Mouse (Mus musculus) hindbrain, postnatal 0 days (tissue): Measurements from ENCODE around the gene Coil. TPM values are rescaled to one million over a fixed set of nuclear protein-coding genes. Genes with fewer than 3 reads are reported as not detected.

Experiments
- ATAC-seq: fragments of 200-750 bp; cut with Nextera tagmentation; 2 replicates; pipeline ENCODE4 v1.8.0; 2017; ENCODE audit warnings: mild to moderate bottlenecking, moderate TSS enrichment, moderate library complexity
- DNase-seq: peaks from one replicate; pipeline ENCODE4 v3.0.0-alpha.2; 2015; ENCODE audit warnings: low spot score
- H3K27ac ChIP-seq: fragments of 300-500 bp; sonication (generic); 2 replicates; pipeline ENCODE4 v1.5.1; 2014; ENCODE audit warnings: mild to moderate bottlenecking
- H3K27me3 ChIP-seq: fragments of 300-500 bp; sonication (generic); 2 replicates; pipeline ENCODE4 v1.6.1; 2014; ENCODE audit warnings: low read length, mixed read lengths; ENCODE audit not compliant: insufficient read depth
- H3K36me3 ChIP-seq: fragments of 300-500 bp; sonication (generic); 2 replicates; pipeline ENCODE4 v1.6.1; 2014; ENCODE audit warnings: low read length, mixed read lengths; ENCODE audit not compliant: insufficient read depth
- H3K4me1 ChIP-seq: fragments of 300-500 bp; sonication (generic); 2 replicates; pipeline ENCODE4 v1.6.1; 2014; ENCODE audit warnings: antibody characterized with exemption, low read length, mixed read lengths; ENCODE audit not compliant: insufficient read depth
- H3K4me2 ChIP-seq: fragments of 300-500 bp; sonication (generic); 2 replicates; pipeline ENCODE4 v1.6.1; 2014; ENCODE audit warnings: low read depth, mild to moderate bottlenecking, low read length, moderate library complexity, mixed read lengths
- H3K4me3 ChIP-seq: fragments of 300-500 bp; sonication (generic); 2 replicates; pipeline ENCODE4 v1.5.1; 2014; ENCODE audit warnings: low read length
- H3K9ac ChIP-seq: fragments of 300-500 bp; sonication (generic); replicated peaks from 2 replicates; pipeline ENCODE4 v1.6.1; 2014; ENCODE audit warnings: mild to moderate bottlenecking, low read length, moderate library complexity, mixed read lengths
- H3K9me3 ChIP-seq: fragments of 300-500 bp; sonication (generic); 2 replicates; pipeline ENCODE4 v1.6.1; 2016; ENCODE audit warnings: low read length, mixed read lengths
- CTCF ChIP-seq: IDR thresholded peaks from 2 replicates; pipeline ENCODE4 v1.5.1; 2016; ENCODE audit warnings: antibody characterized with exemption, control low read depth, low read depth
- WGBS: fragments of 180-500 bp; shearing (Covaris S2); extraction: QIAGEN DNeasy Blood & Tissue Kit; methylation state at CpG from one replicate; pipeline ENCODE4 v1.1.7; 2014; 5-methylcytosine and 5-hydroxymethylcytosine counted together
- polyA plus RNA-seq: library from polyadenylated mRNA; unstranded; fragments of >200 nt; fragmentation: Nextera tagmentation; extraction: Ambion mirVana; gene quantifications from 2 replicates; pipeline ENCODE4 v1.2.1, GENCODE M21; 2015
- total RNA-seq: library from RNA; depleted of rRNA; stranded (reverse); fragments of >200 nt; gene quantifications from 2 replicates; pipeline ENCODE4 v1.2.3, GENCODE M21; 2014

The Coil gene
- total and polyA plus RNA-seq, 2 experiments from 2014 or later, result 24.7 to 29.0 TPM

GRCm38 (mm10) chr11:88958851-88959250, 11.2 kb upstream of the Coil start:
- no peak for DNase-seq
- TF ChIP-seq CTCF, result no peak
- ATAC-seq, result no peak
- Histone ChIP-seq H3K36me3 (no peaks in the 10 kb centered on the region), H3K4me2 (no peak overlapping the region), H3K4me1 (0 out of 2 replicates have a peak, but pooled peaks cover 4% of the 10 kb centered on the region), H3K27me3 (no peaks in the 10 kb centered on the region), H3K4me3 (no peak overlapping the region), H3K9me3 (no peaks in the 10 kb centered on the region), H3K27ac (no peak overlapping the region), H3K9ac (no peak overlapping the region)
- WGBS, result 71% methylated on average over 3 of the region's 3 CpGs

- no peak for ATAC-seq
- Histone ChIP-seq H3K4me2 (no peak within 1 kb of the TSS), H3K27me3 (no peaks in the 10 kb centered on the region), H3K4me1 (no peaks in the 10 kb centered on the region), H3K4me3 (no peak within 1 kb of the TSS), H3K27ac (no peak within 1 kb of the TSS), H3K9me3 (no peaks in the 10 kb centered on the region), H3K36me3 (no peaks in the 10 kb centered on the region), H3K9ac (no peak within 1 kb of the TSS)
- DNase-seq, result no peak
- no peak for TF ChIP-seq CTCF
- 90% methylated on average over 2 of the region's 3 CpGs for WGBS
Observed at GRCm38 (mm10) chr11:88966881-88967361, 3.1 kb upstream of the Coil start, which contains the start of gene Elobl. Elobl (minus strand) TSS chr11:88966931.

GRCm38 (mm10) chr11:88973776-88974701, 4.0 kb downstream of the Coil start:
- DNase-seq (peak; percentile 98), ATAC-seq (peak; percentile 90)
- H3K4me3 ChIP-seq, result peak overlapping the region; percentile 74
- peak; percentile 88 for TF ChIP-seq CTCF
- no peaks in the 10 kb centered on the region for H3K9me3 ChIP-seq
- no peaks in the 10 kb centered on the region for H3K27me3 ChIP-seq
- no peaks in the 10 kb centered on the region for H3K36me3 ChIP-seq
- WGBS, result 1% methylated on average over 61 of the region's 62 CpGs
- H3K27ac ChIP-seq, result peak overlapping the region; percentile 87
- peak overlapping the region; percentile 75 for H3K9ac ChIP-seq
- H3K4me1 ChIP-seq, result no peaks in the 10 kb centered on the region; the same call in 1 of the 2 replicates
- H3K4me2 ChIP-seq, result peak overlapping the region; percentile 74

- Histone ChIP-seq H3K4me3 (no peak overlapping the region), H3K4me1 (no peaks in the 10 kb centered on the region; the same call in 1 of the 2 replicates), H3K4me2 (no peak overlapping the region), H3K9me3 (no peaks in the 10 kb centered on the region), H3K9ac (no peak overlapping the region), H3K36me3 (0 out of 2 replicates have a peak, but pooled peaks cover 4% of the 10 kb centered on the region), H3K27ac (no peak overlapping the region), H3K27me3 (no peaks in the 10 kb centered on the region)
- peak; percentile 58 for TF ChIP-seq CTCF
- DNase-seq (no peak), ATAC-seq (no peak)
- 96% methylated on average over 2 of the region's 2 CpGs for WGBS
Observed at GRCm38 (mm10) chr11:88976320-88976719, 6.3 kb downstream of the Coil start.

GRCm38 (mm10) chr11:88977188-88977587, 7.1 kb downstream of the Coil start:
- no peak overlapping the region for H3K4me2 ChIP-seq
- TF ChIP-seq CTCF, result no peak
- H3K36me3 ChIP-seq, result 0 out of 2 replicates have a peak, but pooled peaks cover 4% of the 10 kb centered on the region
- WGBS, result 98% methylated on average over 5 of the region's 5 CpGs
- no peak for ATAC-seq
- no peak for DNase-seq
- no peaks in the 10 kb centered on the region; the same call in 1 of the 2 replicates for H3K4me1 ChIP-seq
- H3K27me3 ChIP-seq, result no peaks in the 10 kb centered on the region
- no peak overlapping the region for H3K9ac ChIP-seq
- H3K27ac ChIP-seq, result no peak overlapping the region
- H3K9me3 ChIP-seq, result no peaks in the 10 kb centered on the region
- H3K4me3 ChIP-seq, result no peak overlapping the region

GRCm38 (mm10) chr11:88981337-88981736, 11.3 kb downstream of the Coil start:
- H3K27me3 ChIP-seq, result no peaks in the 10 kb centered on the region
- no peak overlapping the region for H3K27ac ChIP-seq
- ATAC-seq (no peak), DNase-seq (no peak)
- no peak for TF ChIP-seq CTCF
- peaks cover 26% of the 10 kb centered on the region for H3K36me3 ChIP-seq
- no peaks in the 10 kb centered on the region for H3K9me3 ChIP-seq
- WGBS, result 86% methylated on average over 8 of the region's 8 CpGs
- no peak overlapping the region for H3K9ac ChIP-seq
- no peak overlapping the region for H3K4me2 ChIP-seq
- no peaks in the 10 kb centered on the region for H3K4me1 ChIP-seq
- no peak overlapping the region for H3K4me3 ChIP-seq
